13 mouse cellular contexts compared by ENCODE assay signal in the genomic region with DNA sequence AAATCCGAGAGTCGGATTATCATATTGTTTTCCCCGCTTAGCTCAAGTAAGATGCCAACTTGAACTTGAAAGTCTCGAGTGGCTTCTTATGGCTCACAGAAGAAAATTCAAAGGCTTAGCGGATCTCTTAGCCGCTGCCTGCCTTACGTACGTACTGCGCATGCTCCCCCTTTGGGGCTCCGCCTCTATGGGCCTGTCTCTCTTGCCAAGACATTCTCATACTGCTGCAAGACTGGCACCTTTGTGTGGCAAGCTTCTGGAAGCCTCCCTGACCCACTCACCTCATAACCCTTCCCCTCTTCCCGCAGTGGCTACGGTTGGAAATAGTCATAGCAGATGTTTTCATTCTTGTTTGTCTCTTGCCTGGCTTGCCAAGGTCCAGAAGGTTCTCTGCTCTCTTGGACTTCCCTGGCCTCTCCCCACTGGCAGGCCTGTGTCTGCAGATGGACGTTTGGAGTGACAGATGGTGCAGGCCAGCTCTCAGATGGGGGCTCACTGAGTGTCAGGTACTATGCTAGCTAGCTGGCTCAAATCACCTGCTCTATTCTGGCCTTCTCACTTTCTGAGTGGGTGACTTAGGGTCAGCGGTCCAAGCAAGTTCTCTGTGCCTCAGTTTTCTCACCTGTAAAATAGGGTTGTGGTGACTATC.
DNase-seq lines count a peak whose midpoint lies in the region; ATAC-seq and TF ChIP-seq lines count a peak whose summit lies in the region.
"Had no signal": no experiment of that assay in that cellular context is flagged by ENCODE, and none has a peak within 500 bp of the region (broad histone marks: within the 10 kb centered on the region; RNA-seq: fewer than 3 reads in every experiment).

No protein-coding gene starts in this region.

- 83% methylated on average over 14 of the region's 14 CpGs for WGBS in hindbrain, embryonic 16.5 days
- 84% methylated on average over 14 of the region's 14 CpGs for WGBS in hindbrain, embryonic 13.5 days

- H3K9me3 ChIP-seq in hindbrain, embryonic 16.5 days (ENCODE audit: control insufficient read depth, low read length), result no peaks in the 10 kb centered on the region
- no peaks in the 10 kb centered on the region for H3K9me3 ChIP-seq in hindbrain, embryonic 13.5 days
- no peaks in the 10 kb centered on the region for H3K9me3 ChIP-seq in E14TG2a.4 (ENCODE audit: low read length)
- H3K9me3 ChIP-seq: embryonic facial prominence, embryonic 12.5 days; heart, embryonic 10.5 days; stomach, embryonic 15.5 days had no signal

- H3K4me1 ChIP-seq in hindbrain, embryonic 16.5 days (ENCODE audit: control insufficient read depth, insufficient read depth, low read depth, low read length), result peaks cover 18% of the 10 kb centered on the region
- peaks cover 29% of the 10 kb centered on the region for H3K4me1 ChIP-seq in hindbrain, embryonic 13.5 days (replicated peaks)
- H3K4me1 ChIP-seq in E14TG2a.4 (replicated peaks; ENCODE audit: low read depth, low read length), result peaks cover 65% of the 10 kb centered on the region

- H3K4me3 ChIP-seq in hindbrain, embryonic 16.5 days (ENCODE audit: low read length), result no peak overlapping the region
- H3K4me3 ChIP-seq in hindbrain, embryonic 13.5 days, result no peak overlapping the region
- peak overlapping the region; percentile 20; the same call in 1 of the 2 replicates for H3K4me3 ChIP-seq in E14TG2a.4 (replicated peaks; ENCODE audit: low read length)
- H3K4me3 ChIP-seq: embryonic facial prominence, embryonic 12.5 days; heart, embryonic 10.5 days; stomach, embryonic 15.5 days had no signal

- no peak overlapping the region; the same call in 1 of the 2 replicates for H3K9ac ChIP-seq in hindbrain, embryonic 16.5 days (ENCODE audit: low read depth, low read length)
- H3K9ac ChIP-seq in hindbrain, embryonic 13.5 days, result no peak overlapping the region
- H3K9ac ChIP-seq: embryonic facial prominence, embryonic 12.5 days; stomach, embryonic 15.5 days had no signal

- H3K36me3 ChIP-seq in hindbrain, embryonic 16.5 days (ENCODE audit: control insufficient read depth, insufficient read depth, low read length), result no peaks in the 10 kb centered on the region
- no peaks in the 10 kb centered on the region for H3K36me3 ChIP-seq in hindbrain, embryonic 13.5 days
- H3K36me3 ChIP-seq in E14TG2a.4 (ENCODE audit: insufficient read depth, low read length), result no peaks in the 10 kb centered on the region
- H3K36me3 ChIP-seq: embryonic facial prominence, embryonic 12.5 days; heart, embryonic 10.5 days; stomach, embryonic 15.5 days had no signal

- H3K27ac ChIP-seq in hindbrain, embryonic 16.5 days (ENCODE audit: low read depth, low read length), result peak overlapping the region; percentile 12; the same call in 1 of the 2 replicates
- H3K27ac ChIP-seq in hindbrain, embryonic 13.5 days, result no peak overlapping the region
- H3K27ac ChIP-seq: embryonic facial prominence, embryonic 12.5 days; heart, embryonic 10.5 days; stomach, embryonic 15.5 days had no signal

- ATAC-seq in hindbrain, embryonic 16.5 days, result no peak
- no peak for ATAC-seq in hindbrain, embryonic 13.5 days (ENCODE audit: low FRiP score)

- TF ChIP-seq CTCF in E14TG2a.4 (conservative IDR thresholded peaks at IDR 0.05; ENCODE audit: low read length), result no peak

- no peaks in the 10 kb centered on the region for H3K27me3 ChIP-seq in hindbrain, embryonic 16.5 days (replicated peaks; ENCODE audit: control insufficient read depth, insufficient read depth, low read length)
- no peaks in the 10 kb centered on the region for H3K27me3 ChIP-seq in hindbrain, embryonic 13.5 days
- no peaks in the 10 kb centered on the region; the same call in 1 of the 2 replicates for H3K27me3 ChIP-seq in E14TG2a.4 (ENCODE audit: insufficient read depth, low read length)
- H3K27me3 ChIP-seq: embryonic facial prominence, embryonic 12.5 days; stomach, embryonic 15.5 days had no signal

- DNase-seq in adipocyte (ENCODE audit: low spot score), result peak; percentile 90
- DNase-seq in cerebellum, adult 8-10 months, result peak; percentile 95
- DNase-seq in urinary bladder, postnatal 4 days (ENCODE audit: low spot score in 2 of 2), result no peak
- DNase-seq in heart, adult 11 months, result no peak
- DNase-seq: gastrocnemius, postnatal 10 days; heart, postnatal 36 days had no signal

- H3K4me2 ChIP-seq in hindbrain, embryonic 16.5 days (ENCODE audit: low read length), result no peak overlapping the region
- H3K4me2 ChIP-seq in hindbrain, embryonic 13.5 days, result no peak overlapping the region
- H3K4me2 ChIP-seq: embryonic facial prominence, embryonic 12.5 days; liver, embryonic 11.5 days; stomach, embryonic 15.5 days had no signal

Comparison
In these comparisons a context has a peak if more than half of its experiments do, and no peak if none do; other contexts are left out.
1. DNase-seq: peak in adipocyte (single experiment) and cerebellum, adult 8-10 months (single experiment); none in urinary bladder, postnatal 4 days (0 of 2) and heart, adult 11 months (single experiment).